Mouse (Mus musculus): Measurements from ENCODE around the gene Foxc1.

- TF ChIP-seq POLR2A (IDR thresholded peaks at IDR 0.05; ENCODE audit: low read depth, low read length) (no peak), CTCF (IDR thresholded peaks at IDR 0.05; ENCODE audit: extremely low read depth, insufficient read length, insufficient replicate concordance, low read depth, low read length) (no peak)
Observed at GRCm38 (mm10) chr13:31797346-31797745, 9.1 kb upstream of the Foxc1 start.
